Mouse (Mus musculus) heart, embryonic 12.5 days (tissue): ENCODE measurements around the gene Polr2l. TPM values are rescaled to one million over a fixed set of nuclear protein-coding genes. Genes with fewer than 3 reads are reported as not detected.

Experiments
- ATAC-seq: fragments of 200-750 bp; cut with Nextera tagmentation; 2 replicates; pipeline ENCODE4 v1.8.0; 2017; ENCODE audit warnings: moderate TSS enrichment, moderate library complexity; ENCODE audit not compliant: insufficient number of reproducible peaks, low FRiP score
- H3K27ac ChIP-seq: fragments of 300-500 bp; sonication (generic); 2 replicates; pipeline ENCODE4 v1.5.1; 2016; ENCODE audit warnings: mild to moderate bottlenecking, moderate library complexity; ENCODE audit not compliant: poor library complexity, severe bottlenecking
- H3K27me3 ChIP-seq: fragments of 300-500 bp; sonication (generic); replicated peaks from 2 replicates; pipeline ENCODE4 v1.6.1; 2016; ENCODE audit warnings: mild to moderate bottlenecking, moderate library complexity
- H3K36me3 ChIP-seq: fragments of 300-500 bp; sonication (generic); 2 replicates; pipeline ENCODE4 v1.6.1; 2016; ENCODE audit warnings: mild to moderate bottlenecking, moderate library complexity
- H3K4me1 ChIP-seq: fragments of 300-500 bp; sonication (generic); replicated peaks from 2 replicates; pipeline ENCODE4 v1.6.1; 2016; ENCODE audit warnings: mild to moderate bottlenecking
- H3K4me2 ChIP-seq: fragments of 300-500 bp; sonication (generic); 2 replicates; pipeline ENCODE4 v1.6.1; 2016; ENCODE audit warnings: mild to moderate bottlenecking, moderate library complexity
- H3K4me3 ChIP-seq: fragments of 300-500 bp; sonication (generic); 2 replicates; pipeline ENCODE4 v1.5.1; 2016; ENCODE audit warnings: mild to moderate bottlenecking
- H3K9ac ChIP-seq: fragments of 300-500 bp; sonication (generic); 2 replicates; pipeline ENCODE4 v1.6.1; 2016; ENCODE audit warnings: mild to moderate bottlenecking, moderate library complexity
- H3K9me3 ChIP-seq: fragments of 300-500 bp; sonication (generic); replicated peaks from 2 replicates; pipeline ENCODE4 v1.6.1; 2016; ENCODE audit warnings: mild to moderate bottlenecking, moderate library complexity
- WGBS: fragments of 180-500 bp; shearing (Covaris S2); methylation state at CpG from one replicate; pipeline ENCODE4 v1.1.7; 2016; 5-methylcytosine and 5-hydroxymethylcytosine counted together
- polyA plus RNA-seq: library from polyadenylated mRNA; unstranded; fragments of >200 nt; fragmentation: Nextera tagmentation; extraction: Ambion mirVana; gene quantifications from 2 replicates; pipeline ENCODE4 v1.2.1, GENCODE M21; 2016

Gene Polr2l
- polyA plus RNA-seq, 1 experiment from 2014 or later = 64.7 TPM

DNA sequence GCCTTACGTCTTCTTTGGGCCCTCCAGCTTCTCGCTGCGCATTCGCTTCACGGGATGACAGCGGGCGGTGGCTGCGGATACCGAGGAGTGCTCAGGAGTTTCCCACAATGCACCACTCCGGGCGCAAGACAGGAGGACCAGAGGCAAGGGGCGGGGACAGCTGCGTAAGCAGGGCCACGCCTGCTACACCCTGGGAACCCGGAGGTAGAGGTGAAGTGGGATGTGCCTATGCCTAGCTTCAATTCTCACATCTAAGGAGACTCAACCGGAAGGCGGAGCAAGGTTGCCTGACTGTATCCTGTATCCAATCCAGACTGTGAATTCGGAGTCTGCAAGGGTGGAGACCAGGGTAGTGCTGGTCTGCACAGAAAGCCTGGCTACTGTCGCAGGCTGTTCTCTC, 45.6 kb downstream of the Polr2l start, which contains the start of gene Cend1:
Gene Cend1 (minus strand): TSS at position 182 of the 400 bp plus-strand sequence.
- 3% methylated on average over 19 of the region's 19 CpGs for WGBS
- no peaks in the 10 kb centered on the region; the same call in none of the 2 replicates for H3K27me3 ChIP-seq
- peak within 1 kb of the TSS; percentile 36 for H3K4me3 ChIP-seq
- peak within 1 kb of the TSS; percentile 46 for H3K9ac ChIP-seq
- peaks cover 38% of the 10 kb centered on the region for H3K36me3 ChIP-seq
- no peaks in the 10 kb centered on the region for H3K9me3 ChIP-seq
- H3K27ac ChIP-seq = peak within 1 kb of the TSS; percentile 69
- peak within 1 kb of the TSS; percentile 64 for H3K4me2 ChIP-seq
- peak; percentile 52 for ATAC-seq
- H3K4me1 ChIP-seq = peaks cover 36% of the 10 kb centered on the region

DNA sequence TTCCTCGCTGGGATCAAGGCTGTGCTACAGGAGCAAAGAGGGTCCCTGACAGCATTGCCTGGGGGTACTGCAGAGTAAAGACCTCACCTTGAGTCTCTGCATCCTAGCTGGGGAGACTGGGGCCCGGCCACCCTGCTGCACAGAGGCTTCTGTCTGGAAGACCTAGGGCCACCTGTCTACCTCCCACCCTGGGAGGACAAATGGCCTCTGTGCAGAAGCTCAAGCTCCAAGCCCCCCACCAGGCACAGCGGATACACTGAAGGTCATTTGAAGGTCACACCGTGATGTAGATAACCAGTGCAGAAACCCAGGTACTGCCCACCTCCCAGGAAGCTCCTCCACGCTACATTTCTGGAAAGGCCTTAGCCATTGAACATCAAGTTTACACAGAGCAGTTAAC, 46.2 kb downstream of the Polr2l start:
- H3K4me2 ChIP-seq = peak overlapping the region; percentile 64
- no peak for ATAC-seq
- no peaks in the 10 kb centered on the region; the same call in none of the 2 replicates for H3K27me3 ChIP-seq
- peaks cover 34% of the 10 kb centered on the region for H3K36me3 ChIP-seq
- WGBS = 51% methylated on average over 5 of the region's 5 CpGs
- peak overlapping the region; percentile 36 for H3K4me3 ChIP-seq
- H3K9me3 ChIP-seq = no peaks in the 10 kb centered on the region
- H3K27ac ChIP-seq = no peak overlapping the region; the same call in 1 of the 2 replicates
- peaks cover 30% of the 10 kb centered on the region for H3K4me1 ChIP-seq
- H3K9ac ChIP-seq = no peak overlapping the region

GRCm38 (mm10) chr7:141426948-141427730, 47.8 kb downstream of the Polr2l start:
- H3K9me3 ChIP-seq = no peaks in the 10 kb centered on the region
- no peak overlapping the region for H3K9ac ChIP-seq
- no peak overlapping the region for H3K4me3 ChIP-seq
- H3K27me3 ChIP-seq = no peaks in the 10 kb centered on the region; the same call in none of the 2 replicates
- ATAC-seq = no peak
- H3K4me1 ChIP-seq = peaks cover 27% of the 10 kb centered on the region
- WGBS = 78% methylated on average over 12 of the region's 12 CpGs
- no peak overlapping the region for H3K4me2 ChIP-seq
- peaks cover 19% of the 10 kb centered on the region for H3K36me3 ChIP-seq
- no peak overlapping the region for H3K27ac ChIP-seq

GRCm38 (mm10) chr7:141423811-141424210, 51.1 kb downstream of the Polr2l start:
- Histone ChIP-seq H3K36me3 (no peaks in the 10 kb centered on the region), H3K9ac (no peak overlapping the region), H3K27me3 (peaks cover under 1% of the 10 kb centered on the region), H3K27ac (no peak overlapping the region), H3K9me3 (no peaks in the 10 kb centered on the region), H3K4me2 (no peak overlapping the region), H3K4me3 (no peak overlapping the region), H3K4me1 (peaks cover 8% of the 10 kb centered on the region)
- no peak for ATAC-seq
- WGBS = 63% methylated on average over 4 of the region's 4 CpGs

Other genes with a start within 250 kb of the Polr2l start
- gene Phrf1, start 246.3 kb downstream of the Polr2l start, polyA plus RNA-seq = 56.4 and 59.3 TPM in 2 replicates
- 1.1 and 1.7 TPM in 2 replicates for gene Irf7, start 208.7 kb downstream of the Polr2l start, polyA plus RNA-seq
- gene Cdhr5, start 198.3 kb downstream of the Polr2l start, polyA plus RNA-seq = not detected in 2 replicates
- 0.64 TPM in 1 of 2 replicates, not detected in the other for gene Sct, start 196.0 kb downstream of the Polr2l start, polyA plus RNA-seq
- gene Drd4, start 183.1 kb downstream of the Polr2l start, polyA plus RNA-seq = 0.06 and 0.15 TPM in 2 replicates
- 34.3 and 35.6 TPM in 2 replicates for gene Deaf1, start 147.4 kb downstream of the Polr2l start, polyA plus RNA-seq
- gene Tmem80, start 147.4 kb downstream of the Polr2l start, polyA plus RNA-seq = 37.4 and 40.1 TPM in 2 replicates
- gene Eps8l2, start 136.3 kb downstream of the Polr2l start, polyA plus RNA-seq = 0.73 and 1.3 TPM in 2 replicates
- gene Taldo1, start 82.9 kb downstream of the Polr2l start, polyA plus RNA-seq = 276 and 284 TPM in 2 replicates
- 25.5 and 26.7 TPM in 2 replicates for gene Gatd1, start 61.0 kb downstream of the Polr2l start, polyA plus RNA-seq
- 13.9 and 14.6 TPM in 2 replicates for gene Cend1, start 45.6 kb downstream of the Polr2l start, polyA plus RNA-seq
- gene Slc25a22, start 37.2 kb downstream of the Polr2l start, polyA plus RNA-seq = 19.3 and 20.7 TPM in 2 replicates
- 12.0 and 14.3 TPM in 2 replicates for gene Pidd1, start 31.1 kb downstream of the Polr2l start, polyA plus RNA-seq
- gene Rplp2, start 27.8 kb downstream of the Polr2l start, polyA plus RNA-seq = 867 and 941 TPM in 2 replicates
- gene Pnpla2, start 19.9 kb downstream of the Polr2l start, polyA plus RNA-seq = 42.3 and 43.3 TPM in 2 replicates
- gene Cracr2b, start 14.0 kb downstream of the Polr2l start, polyA plus RNA-seq = 16.6 and 17.5 TPM in 2 replicates
- 27.4 and 30.6 TPM in 2 replicates for gene Cd151, start 7.7 kb downstream of the Polr2l start, polyA plus RNA-seq
- gene Tspan4, start 108 bp upstream of the Polr2l start, polyA plus RNA-seq = 57.5 and 57.6 TPM in 2 replicates
- gene Chid1, start 64.7 kb upstream of the Polr2l start, polyA plus RNA-seq = 35.9 and 38.6 TPM in 2 replicates
- gene Ap2a2, start 87.0 kb upstream of the Polr2l start, polyA plus RNA-seq = 70.2 and 70.7 TPM in 2 replicates
- 0.06 and 0.11 TPM in 2 replicates for gene Muc6, start 180.2 kb upstream of the Polr2l start, polyA plus RNA-seq
- gene Muc2, start 215.2 kb upstream of the Polr2l start, polyA plus RNA-seq = 0.31 and 0.51 TPM in 2 replicates